Mouse (Mus musculus): ENCODE measurements around the gene Cdc73. TPM values are rescaled to one million over a fixed set of nuclear protein-coding genes. Genes with fewer than 3 reads are reported as not detected.
"Not testable (repeated sequence)": the region's sequence is repeated elsewhere in the genome, so short reads cannot be mapped to it uniquely, and the experiment has no call there.

The Cdc73 gene
- polyA plus RNA-seq, 1 experiment from 2014 or later, result 31.5 TPM

DNA sequence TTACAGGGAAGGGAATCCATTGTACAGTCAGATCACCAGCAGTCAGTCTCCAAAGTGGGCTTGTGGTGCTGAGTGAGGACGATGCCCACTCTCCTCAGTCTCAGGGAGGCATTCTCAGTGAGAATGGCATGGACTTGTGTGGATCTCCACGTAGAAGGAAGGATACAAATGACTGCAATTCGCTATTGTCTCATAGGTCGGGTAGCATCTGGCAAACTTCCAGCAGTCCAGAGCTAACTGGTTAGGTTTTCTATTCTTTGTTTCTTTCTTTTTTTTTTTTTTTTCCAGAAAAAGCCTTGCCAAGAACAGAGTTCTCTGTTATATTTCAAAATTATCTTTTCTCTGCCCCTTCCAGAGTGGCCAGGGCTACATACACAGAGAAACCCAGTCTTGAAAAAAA, 4.3 kb upstream of the Cdc73 start:
- WGBS, result 76% methylated on average over 4 of the region's 4 CpGs
- Histone ChIP-seq H3K9me3 (ENCODE audit: control insufficient read depth, low read length) (no peaks in the 10 kb centered on the region), H3K36me3 (ENCODE audit: control insufficient read depth, insufficient read depth, low read length) (no peaks in the 10 kb centered on the region), H3K4me3 (ENCODE audit: low read depth, low read length) (no peak overlapping the region), H3K27ac (ENCODE audit: low read depth, low read length) (no peak overlapping the region), H3K27me3 (ENCODE audit: control insufficient read depth, insufficient read depth, low read length) (no peaks in the 10 kb centered on the region), H3K4me2 (ENCODE audit: low read depth, low read length, severe bottlenecking) (no peak overlapping the region), H3K9ac (ENCODE audit: low read length) (no peak overlapping the region), H3K4me1 (replicated peaks; ENCODE audit: control insufficient read depth, insufficient read depth, low read length) (no peaks in the 10 kb centered on the region; the same call in 1 of the 2 replicates)
- DNase-seq (ENCODE audit: low spot score), result no peak
- ATAC-seq (replicated peaks; ENCODE audit: low FRiP score), result no peak

DNA sequence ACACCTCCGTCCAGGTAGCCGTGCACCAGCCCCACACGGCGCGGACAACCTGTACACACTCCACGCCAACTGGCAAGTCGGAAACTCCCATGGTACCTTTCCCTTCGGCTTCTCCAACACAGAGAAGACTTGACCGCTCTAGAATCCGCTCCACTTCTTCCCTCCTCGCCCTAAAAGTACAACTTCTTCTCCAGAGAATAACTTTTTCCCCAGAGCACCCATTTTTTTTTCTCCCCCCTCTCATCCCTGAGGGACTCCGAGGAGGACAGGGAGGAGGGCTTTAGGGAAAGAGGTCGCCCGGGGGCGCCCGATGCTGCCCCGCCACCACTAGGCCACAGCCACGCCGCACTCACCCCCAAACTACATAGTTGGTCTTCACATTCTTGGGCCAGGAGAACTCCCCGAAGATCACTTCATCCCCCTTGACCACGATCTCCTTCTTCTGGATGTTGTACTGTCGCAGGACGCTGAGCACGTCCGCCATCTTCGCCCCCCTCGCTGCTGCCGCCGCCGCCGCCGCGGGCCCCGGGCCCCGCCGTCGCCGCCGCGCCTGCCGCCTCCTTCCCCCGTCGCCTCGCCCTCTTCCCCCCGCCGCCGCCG, 452 bp downstream of the Cdc73 start:
- ATAC-seq (replicated peaks; ENCODE audit: low FRiP score) (peak; percentile 56), DNase-seq (ENCODE audit: low spot score) (peak; percentile 73)
- Histone ChIP-seq H3K4me3 (ENCODE audit: low read depth, low read length) (peak overlapping the region; percentile 71), H3K4me1 (replicated peaks; ENCODE audit: control insufficient read depth, insufficient read depth, low read length) (peaks cover 2% of the 10 kb centered on the region; the same call in 1 of the 2 replicates), H3K36me3 (ENCODE audit: control insufficient read depth, insufficient read depth, low read length) (no peaks in the 10 kb centered on the region), H3K9ac (ENCODE audit: low read length) (peak overlapping the region; percentile 90), H3K9me3 (ENCODE audit: control insufficient read depth, low read length) (no peaks in the 10 kb centered on the region), H3K27me3 (ENCODE audit: control insufficient read depth, insufficient read depth, low read length) (no peaks in the 10 kb centered on the region), H3K27ac (ENCODE audit: low read depth, low read length) (peak overlapping the region; percentile 77), H3K4me2 (ENCODE audit: low read depth, low read length, severe bottlenecking) (peak overlapping the region; percentile 75)
- WGBS, result under 1% methylated on average over 46 of the region's 48 CpGs

DNA sequence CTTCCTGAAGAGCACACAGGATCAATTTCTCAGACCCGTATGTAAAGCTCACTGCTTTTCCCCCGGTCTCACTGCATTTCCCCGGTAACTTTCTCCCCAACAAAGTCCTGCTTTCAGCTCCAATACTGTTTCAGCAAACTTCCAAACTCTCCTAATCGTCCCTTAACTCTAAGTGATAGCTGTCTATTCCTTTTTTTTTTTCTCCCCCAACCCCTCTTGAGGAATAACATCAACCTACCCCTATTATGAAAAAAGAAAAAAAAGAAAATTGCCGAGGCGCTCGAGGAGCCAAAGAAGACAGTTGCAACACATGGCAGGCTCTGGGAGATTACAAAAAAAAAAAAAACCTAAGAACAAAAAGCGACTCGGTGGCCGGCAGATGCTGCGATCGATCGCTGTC, 957 bp downstream of the Cdc73 start:
- ATAC-seq (replicated peaks; ENCODE audit: low FRiP score), result no peak
- under 1% methylated on average over 13 of the region's 13 CpGs for WGBS
- DNase-seq (ENCODE audit: low spot score), result no peak
- H3K9ac ChIP-seq (ENCODE audit: low read length), result peak overlapping the region; percentile 90
- H3K4me3 ChIP-seq (ENCODE audit: low read depth, low read length), result peak overlapping the region; percentile 71
- H3K4me2 ChIP-seq (ENCODE audit: low read depth, low read length, severe bottlenecking), result peak overlapping the region; percentile 75
- H3K27me3 ChIP-seq (ENCODE audit: control insufficient read depth, insufficient read depth, low read length), result no peaks in the 10 kb centered on the region
- peak overlapping the region; percentile 77; the same call in 1 of the 2 replicates for H3K27ac ChIP-seq (ENCODE audit: low read depth, low read length)
- H3K36me3 ChIP-seq (ENCODE audit: control insufficient read depth, insufficient read depth, low read length), result no peaks in the 10 kb centered on the region
- H3K9me3 ChIP-seq (ENCODE audit: control insufficient read depth, low read length), result no peaks in the 10 kb centered on the region
- H3K4me1 ChIP-seq (replicated peaks; ENCODE audit: control insufficient read depth, insufficient read depth, low read length), result peaks cover 2% of the 10 kb centered on the region; the same call in 1 of the 2 replicates

DNA sequence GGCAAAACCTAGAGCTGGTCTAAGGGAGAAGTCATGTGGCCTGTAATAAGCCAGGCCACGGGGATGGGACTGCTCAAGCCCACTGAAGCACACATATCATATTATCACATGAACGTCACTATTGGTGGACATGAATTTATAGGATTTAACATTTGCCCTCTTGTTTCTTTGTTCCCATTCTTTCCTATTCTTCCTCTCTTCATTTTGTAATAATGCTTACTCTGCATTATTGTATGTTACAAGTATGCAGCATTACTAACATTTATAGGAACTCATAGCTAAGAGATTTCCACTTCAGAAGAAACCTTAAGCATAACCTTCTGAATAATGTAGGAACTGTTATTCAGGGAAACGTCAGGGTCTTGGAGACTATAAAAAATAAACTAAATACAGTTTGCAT, 17.8 kb downstream of the Cdc73 start:
- Histone ChIP-seq H3K9ac (ENCODE audit: low read length) (no peak overlapping the region), H3K36me3 (ENCODE audit: control insufficient read depth, insufficient read depth, low read length) (peaks cover 2% of the 10 kb centered on the region), H3K27ac (ENCODE audit: low read depth, low read length) (no peak overlapping the region), H3K9me3 (ENCODE audit: control insufficient read depth, low read length) (no peaks in the 10 kb centered on the region), H3K4me2 (ENCODE audit: low read depth, low read length, severe bottlenecking) (no peak overlapping the region), H3K4me3 (ENCODE audit: low read depth, low read length) (no peak overlapping the region), H3K27me3 (ENCODE audit: control insufficient read depth, insufficient read depth, low read length) (no peaks in the 10 kb centered on the region), H3K4me1 (replicated peaks; ENCODE audit: control insufficient read depth, insufficient read depth, low read length) (no peaks in the 10 kb centered on the region)
- DNase-seq (ENCODE audit: low spot score) (no peak), ATAC-seq (replicated peaks; ENCODE audit: low FRiP score) (no peak)
- 86% methylated on average over 3 of the region's 3 CpGs for WGBS

DNA sequence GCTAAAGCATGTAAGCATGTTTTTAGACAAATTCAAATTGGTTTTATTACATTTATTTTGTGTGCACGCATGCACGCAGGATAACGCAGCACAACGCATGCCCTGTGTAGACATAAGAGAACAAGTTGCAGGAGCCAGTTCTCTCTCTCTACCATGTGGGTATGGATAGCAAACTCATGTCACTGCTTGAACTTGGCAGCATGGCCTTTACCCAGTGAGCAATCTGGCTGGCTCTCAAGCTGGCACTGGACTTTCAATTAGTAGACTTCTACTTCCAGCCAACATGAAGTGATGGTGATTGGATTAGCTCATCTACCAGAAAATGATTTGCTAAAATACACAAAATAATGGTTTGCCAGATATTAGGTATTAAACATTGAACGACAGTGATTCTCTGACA, 21.6 kb downstream of the Cdc73 start:
- no peaks in the 10 kb centered on the region for H3K9me3 ChIP-seq (ENCODE audit: control insufficient read depth, low read length)
- H3K9ac ChIP-seq (ENCODE audit: low read length), result no peak overlapping the region
- DNase-seq (ENCODE audit: low spot score) (no peak), ATAC-seq (replicated peaks; ENCODE audit: low FRiP score) (no peak)
- H3K4me1 ChIP-seq (replicated peaks; ENCODE audit: control insufficient read depth, insufficient read depth, low read length), result no peaks in the 10 kb centered on the region
- no peak overlapping the region for H3K4me3 ChIP-seq (ENCODE audit: low read depth, low read length)
- 96% methylated on average over 5 of the region's 5 CpGs for WGBS
- H3K27me3 ChIP-seq (ENCODE audit: control insufficient read depth, insufficient read depth, low read length), result no peaks in the 10 kb centered on the region
- peaks cover 9% of the 10 kb centered on the region for H3K36me3 ChIP-seq (ENCODE audit: control insufficient read depth, insufficient read depth, low read length)
- no peak overlapping the region for H3K27ac ChIP-seq (ENCODE audit: low read depth, low read length)
- no peak overlapping the region for H3K4me2 ChIP-seq (ENCODE audit: low read depth, low read length, severe bottlenecking)

- no peak for DNase-seq (ENCODE audit: low spot score)
- Histone ChIP-seq H3K36me3 (ENCODE audit: control insufficient read depth, insufficient read depth, low read length) (peaks cover 6% of the 10 kb centered on the region; the same call in 1 of the 2 replicates), H3K4me3 (ENCODE audit: low read depth, low read length) (no peak overlapping the region), H3K9me3 (ENCODE audit: control insufficient read depth, low read length) (no peaks in the 10 kb centered on the region), H3K27ac (ENCODE audit: low read depth, low read length) (no peak overlapping the region), H3K9ac (ENCODE audit: low read length) (no peak overlapping the region), H3K4me2 (ENCODE audit: low read depth, low read length, severe bottlenecking) (no peak overlapping the region), H3K4me1 (replicated peaks; ENCODE audit: control insufficient read depth, insufficient read depth, low read length) (no peaks in the 10 kb centered on the region), H3K27me3 (ENCODE audit: control insufficient read depth, insufficient read depth, low read length) (no peaks in the 10 kb centered on the region)
- WGBS, result 96% methylated on average over 4 of the region's 4 CpGs
- ATAC-seq (replicated peaks; ENCODE audit: low FRiP score), result no peak
Measured at GRCm38 (mm10) chr1:143675734-143676361, 26.8 kb downstream of the Cdc73 start.

- 92% methylated on average over 4 of the region's 4 CpGs for WGBS
- H3K4me1 ChIP-seq (replicated peaks; ENCODE audit: control insufficient read depth, insufficient read depth, low read length); H3K9me3 ChIP-seq (ENCODE audit: control insufficient read depth, low read length); H3K4me2 ChIP-seq (ENCODE audit: low read depth, low read length, severe bottlenecking); H3K27ac ChIP-seq (ENCODE audit: low read depth, low read length); H3K27me3 ChIP-seq (ENCODE audit: control insufficient read depth, insufficient read depth, low read length); DNase-seq (ENCODE audit: low spot score); H3K36me3 ChIP-seq (ENCODE audit: control insufficient read depth, insufficient read depth, low read length); H3K4me3 ChIP-seq (ENCODE audit: low read depth, low read length); H3K9ac ChIP-seq (ENCODE audit: low read length); ATAC-seq (replicated peaks; ENCODE audit: low FRiP score): not testable (repeated sequence)
Measured at GRCm38 (mm10) chr1:143664786-143665185, 37.9 kb downstream of the Cdc73 start.

DNA sequence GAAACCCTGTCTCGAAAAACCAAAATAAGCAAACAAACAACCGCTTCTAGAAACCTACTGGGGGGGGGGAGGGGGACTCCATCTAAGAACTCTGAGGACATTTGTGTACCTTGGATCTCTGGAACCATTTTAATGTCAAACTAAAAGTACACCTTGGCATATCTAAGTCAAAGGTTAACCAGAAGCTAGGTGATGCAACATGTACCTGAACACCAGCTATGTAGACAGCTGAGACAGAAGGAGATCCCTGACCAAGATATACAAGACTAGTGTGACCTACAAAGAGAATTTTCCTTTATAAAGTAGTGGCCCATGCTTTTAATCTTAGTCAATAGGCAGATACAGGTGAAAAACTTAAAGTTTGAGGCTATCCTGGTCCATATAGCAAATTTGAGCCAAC, 39.5 kb downstream of the Cdc73 start:
- H3K36me3 ChIP-seq (ENCODE audit: control insufficient read depth, insufficient read depth, low read length), result no peaks in the 10 kb centered on the region
- H3K4me1 ChIP-seq (replicated peaks; ENCODE audit: control insufficient read depth, insufficient read depth, low read length), result no peaks in the 10 kb centered on the region
- no peak overlapping the region for H3K27ac ChIP-seq (ENCODE audit: low read depth, low read length)
- no peak overlapping the region for H3K9ac ChIP-seq (ENCODE audit: low read length)
- no peaks in the 10 kb centered on the region for H3K9me3 ChIP-seq (ENCODE audit: control insufficient read depth, low read length)
- ATAC-seq (replicated peaks; ENCODE audit: low FRiP score), result no peak
- H3K27me3 ChIP-seq (ENCODE audit: control insufficient read depth, insufficient read depth, low read length), result no peaks in the 10 kb centered on the region
- WGBS, result 94% methylated on average over 2 of the region's 2 CpGs
- no peak overlapping the region for H3K4me3 ChIP-seq (ENCODE audit: low read depth, low read length)
- DNase-seq (ENCODE audit: low spot score), result no peak
- no peak overlapping the region for H3K4me2 ChIP-seq (ENCODE audit: low read depth, low read length, severe bottlenecking)

GRCm38 (mm10) chr1:143653646-143654045, 49.0 kb downstream of the Cdc73 start:
- Histone ChIP-seq H3K27me3 (ENCODE audit: control insufficient read depth, insufficient read depth, low read length) (no peaks in the 10 kb centered on the region), H3K4me1 (replicated peaks; ENCODE audit: control insufficient read depth, insufficient read depth, low read length) (no peaks in the 10 kb centered on the region), H3K27ac (ENCODE audit: low read depth, low read length) (no peak overlapping the region), H3K4me3 (ENCODE audit: low read depth, low read length) (no peak overlapping the region), H3K9me3 (ENCODE audit: control insufficient read depth, low read length) (no peaks in the 10 kb centered on the region), H3K4me2 (ENCODE audit: low read depth, low read length, severe bottlenecking) (no peak overlapping the region), H3K36me3 (ENCODE audit: control insufficient read depth, insufficient read depth, low read length) (no peaks in the 10 kb centered on the region), H3K9ac (ENCODE audit: low read length) (no peak overlapping the region)
- ATAC-seq (replicated peaks; ENCODE audit: low FRiP score) (no peak), DNase-seq (ENCODE audit: low spot score) (no peak)
- WGBS, result 92% methylated on average over 3 of the region's 3 CpGs

Data from forebrain, embryonic 11.5 days (tissue).